Mouse (Mus musculus) ES-E14 (cell line): ENCODE results near the gene Ppm1h.

ENCODE experiments used
- HCFC1 ChIP-seq: IDR thresholded peaks from 2 replicates; pipeline ENCODE4 v1.6.1; 2012; ENCODE audit warnings: low read length, inconsistent platforms, borderline replicate concordance; ENCODE audit not compliant: insufficient read depth
- MAFK ChIP-seq: IDR thresholded peaks from 2 replicates; pipeline ENCODE4 v1.6.1; 2014; ENCODE audit warnings: mild to moderate bottlenecking, low read depth, low read length, inconsistent platforms; ENCODE audit not compliant: insufficient read depth

GRCm38 (mm10) chr10:122777939-122778655 lies 99.5 kb downstream of the Ppm1h start:
- TF ChIP-seq MAFK: no peak
- TF ChIP-seq HCFC1: no peak
